Mouse (Mus musculus) kidney, postnatal 36 days (tissue): Measurements from ENCODE around the gene Olfr345.

Experiments
- DNase-seq, 2 experiments: peaks; one replicate each; pipeline ENCODE4 v3.0.0; 2021 to 2022; ENCODE audit warnings: mixed read lengths in 2 of 2

Olfr345 gene

DNA sequence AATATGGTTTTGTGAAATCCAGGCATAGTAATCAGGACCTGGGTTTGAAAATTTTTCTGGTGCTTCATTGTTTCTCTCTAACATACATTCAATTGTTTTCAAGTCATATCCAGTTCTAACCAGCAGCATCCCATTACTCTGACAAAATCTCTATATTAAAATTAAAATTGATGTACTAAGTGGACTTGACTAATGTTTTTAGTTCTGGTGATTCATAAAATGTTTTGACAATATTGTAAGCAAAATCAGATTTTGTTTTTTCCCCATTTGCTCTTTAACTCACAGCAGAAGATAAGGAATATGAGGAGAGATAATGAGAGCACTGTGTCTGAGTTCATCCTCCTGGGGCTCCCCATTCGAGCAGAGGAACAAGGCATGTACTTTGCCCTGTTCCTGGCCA, at the start of gene Olfr345:
Gene Olfr345 (plus strand): TSS at position 301 of the 400 bp plus-strand sequence.
- no peak for DNase-seq

DNA sequence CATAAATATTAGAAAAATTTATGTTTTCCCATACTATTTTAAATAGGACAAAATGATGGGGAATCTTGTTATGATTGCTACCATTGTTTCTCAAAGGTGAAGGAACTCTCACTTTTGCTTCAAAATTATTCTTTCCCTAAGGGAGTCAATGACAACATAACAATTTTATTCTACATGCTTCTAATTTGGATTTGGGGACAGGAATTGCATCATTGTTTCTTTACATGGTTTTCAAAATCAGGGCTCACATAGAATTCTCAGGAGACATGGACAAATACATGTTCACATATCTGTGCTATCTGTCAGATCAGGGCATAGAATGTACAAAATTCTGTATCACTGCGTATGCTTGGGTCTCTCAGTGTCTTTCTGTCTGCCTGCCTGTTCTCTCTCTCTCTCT, 45.6 kb downstream of the Olfr345 start, which contains the start of gene Olfr346:
Gene Olfr346 (plus strand): TSS at position 301 of the 400 bp plus-strand sequence.
- no peak for DNase-seq
